Mouse (Mus musculus) stomach, postnatal 0 days (tissue): Measurements from ENCODE around the gene Mast4.

Source experiments
- CTCF ChIP-seq: IDR thresholded peaks from 2 replicates; pipeline ENCODE4 v1.5.1; 2016; ENCODE audit warnings: antibody characterized with exemption, low read depth, mild to moderate bottlenecking, moderate library complexity
- EP300 ChIP-seq: optimal IDR thresholded peaks from 2 replicates; pipeline ENCODE3; 2016; ENCODE audit warnings: antibody characterized with exemption

- TF ChIP-seq CTCF (no peak), EP300 (no peak)
Observed at GRCm38 (mm10) chr13:103065437-103065836, 268.9 kb downstream of the Mast4 start.
